Mouse (Mus musculus) cortical plate, adult 2 months (tissue): ENCODE results near the gene P3h2. TPM values are rescaled to one million over a fixed set of nuclear protein-coding genes. Genes with fewer than 3 reads are reported as not detected.

Source experiments
- H3K27ac ChIP-seq: fragments of 200-500 bp; 2 replicates; pipeline ENCODE4 v1.5.1; 2012; ENCODE audit warnings: low read length, control low read depth, inconsistent platforms; ENCODE audit not compliant: insufficient read depth
- H3K4me1 ChIP-seq: fragments of 200-500 bp; 2 replicates; pipeline ENCODE4 v1.6.1; 2011; ENCODE audit warnings: low read length; ENCODE audit not compliant: control insufficient read depth, insufficient read depth
- H3K4me3 ChIP-seq: fragments of 200-500 bp; 2 replicates; pipeline ENCODE4 v1.5.1; 2011; ENCODE audit warnings: mild to moderate bottlenecking, low read length, control low read depth; ENCODE audit not compliant: insufficient read depth
- CTCF ChIP-seq: fragments of 200-500 bp; IDR thresholded peaks from 2 replicates; pipeline ENCODE4 v1.5.1; 2011; ENCODE audit warnings: mild to moderate bottlenecking, control low read depth, low read length; ENCODE audit not compliant: insufficient read depth; ENCODE audit errors: extremely low read depth
- POLR2A ChIP-seq: fragments of 200-500 bp; IDR thresholded peaks from 2 replicates; pipeline ENCODE4 v1.6.1; 2011; ENCODE audit warnings: mild to moderate bottlenecking, low read length, control low read depth; ENCODE audit not compliant: insufficient read depth; ENCODE audit errors: extremely low read depth
- polyA plus RNA-seq: library from polyadenylated mRNA; depleted of rRNA; stranded (reverse); fragments of >200 nt; gene quantifications from 2 replicates; pipeline ENCODE4 v1.2.3, GENCODE M21; 2012

The P3h2 gene
- polyA plus RNA-seq, 1 experiment = 1.9 TPM

- H3K4me1 ChIP-seq = no peaks in the 10 kb centered on the region
- no peak for TF ChIP-seq CTCF
- TF ChIP-seq POLR2A = no peak
- no peak overlapping the region for H3K27ac ChIP-seq
- no peak overlapping the region for H3K4me3 ChIP-seq
These were observed 9.8 kb downstream of the P3h2 start for GRCm38 (mm10) chr16:26095696-26096284.

DNA sequence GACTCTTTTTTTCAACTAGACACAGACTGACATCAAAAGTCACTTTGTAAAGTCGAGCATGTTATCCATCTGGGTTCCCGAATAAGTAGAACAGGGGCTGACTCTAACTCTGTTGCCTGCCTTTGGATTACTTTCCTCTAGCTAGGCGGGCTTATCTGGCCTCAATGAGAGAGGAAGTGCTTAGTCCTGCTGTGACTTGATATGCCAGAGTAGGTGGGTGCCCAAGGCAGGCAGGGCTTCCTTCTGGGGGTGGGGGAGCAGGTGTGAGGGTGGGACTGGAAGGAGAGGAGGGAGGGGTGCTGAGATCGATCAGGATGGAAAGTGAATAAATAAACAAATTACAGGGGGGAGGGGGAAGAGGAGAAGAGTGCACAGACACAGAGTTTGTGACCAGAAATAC, 11.7 kb downstream of the P3h2 start:
- H3K4me3 ChIP-seq = no peak overlapping the region
- TF ChIP-seq CTCF (no peak), POLR2A (no peak)
- no peaks in the 10 kb centered on the region for H3K4me1 ChIP-seq
- no peak overlapping the region for H3K27ac ChIP-seq

GRCm38 (mm10) chr16:26088976-26089375, 16.6 kb downstream of the P3h2 start:
- H3K4me1 ChIP-seq = no peaks in the 10 kb centered on the region
- no peak overlapping the region for H3K27ac ChIP-seq
- no peak overlapping the region for H3K4me3 ChIP-seq
- no peak for TF ChIP-seq POLR2A
- TF ChIP-seq CTCF = no peak

DNA sequence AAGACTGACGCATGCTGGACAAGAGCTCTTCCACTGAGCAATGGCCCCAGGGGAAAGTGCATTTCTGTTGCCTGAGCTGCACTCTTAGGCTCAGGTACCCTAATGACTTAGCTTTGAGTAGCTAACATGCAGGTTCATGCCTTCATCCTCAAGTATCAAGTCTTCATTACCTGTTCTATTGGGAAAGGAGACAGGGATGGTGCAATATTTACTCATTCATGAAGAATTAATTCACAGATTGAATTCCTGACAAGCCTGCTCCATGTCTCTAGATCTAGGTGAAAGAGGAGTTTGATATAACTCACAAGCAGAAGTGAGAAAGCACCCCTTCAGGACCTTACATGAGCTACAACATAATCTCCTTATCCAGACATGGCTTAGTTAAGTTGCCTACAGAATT, 17.3 kb downstream of the P3h2 start:
- Histone ChIP-seq H3K4me1 (no peaks in the 10 kb centered on the region), H3K27ac (no peak overlapping the region), H3K4me3 (no peak overlapping the region)
- TF ChIP-seq CTCF (no peak), POLR2A (no peak)

GRCm38 (mm10) chr16:26086955-26087354, 18.6 kb downstream of the P3h2 start:
- no peak for TF ChIP-seq POLR2A
- no peak for TF ChIP-seq CTCF
- Histone ChIP-seq H3K4me3 (no peak overlapping the region), H3K27ac (no peak overlapping the region), H3K4me1 (no peaks in the 10 kb centered on the region)

- Histone ChIP-seq H3K4me3 (no peak overlapping the region), H3K27ac (no peak overlapping the region), H3K4me1 (no peaks in the 10 kb centered on the region)
- TF ChIP-seq CTCF = no peak
- no peak for TF ChIP-seq POLR2A
These were observed 20.4 kb downstream of the P3h2 start for GRCm38 (mm10) chr16:26085160-26085559.

- H3K4me3 ChIP-seq = no peak overlapping the region
- H3K4me1 ChIP-seq = no peaks in the 10 kb centered on the region; the same call in 1 of the 2 replicates
- H3K27ac ChIP-seq = no peak overlapping the region
- TF ChIP-seq POLR2A (no peak), CTCF (no peak)
These were observed 22.8 kb downstream of the P3h2 start for GRCm38 (mm10) chr16:26082831-26083230.

DNA sequence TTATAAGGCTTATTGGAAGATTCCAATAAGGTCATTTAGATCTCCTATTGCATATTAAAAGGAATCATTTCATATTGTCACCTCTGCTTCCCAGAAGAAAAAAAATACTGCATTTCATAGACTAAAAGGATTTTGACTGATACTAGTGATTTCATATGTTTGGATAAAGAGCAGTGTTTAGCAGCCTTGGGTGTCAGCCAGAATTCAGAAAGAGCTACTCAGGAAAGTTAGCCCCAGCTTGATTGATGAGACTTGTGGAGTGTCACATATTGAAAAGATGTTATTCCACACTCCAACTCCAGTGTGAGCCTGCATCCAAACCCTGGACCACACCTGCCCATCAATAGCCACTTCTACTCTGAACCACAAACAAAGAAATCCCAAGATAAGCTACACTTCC, 23.2 kb downstream of the P3h2 start:
- H3K4me1 ChIP-seq = no peaks in the 10 kb centered on the region; the same call in 1 of the 2 replicates
- H3K4me3 ChIP-seq = no peak overlapping the region
- no peak overlapping the region for H3K27ac ChIP-seq
- TF ChIP-seq POLR2A (no peak), CTCF (no peak)

GRCm38 (mm10) chr16:26078923-26079351, 26.6 kb downstream of the P3h2 start:
- no peak overlapping the region for H3K27ac ChIP-seq
- TF ChIP-seq CTCF (no peak), POLR2A (no peak)
- H3K4me3 ChIP-seq = no peak overlapping the region
- H3K4me1 ChIP-seq = no peaks in the 10 kb centered on the region; the same call in 1 of the 2 replicates

DNA sequence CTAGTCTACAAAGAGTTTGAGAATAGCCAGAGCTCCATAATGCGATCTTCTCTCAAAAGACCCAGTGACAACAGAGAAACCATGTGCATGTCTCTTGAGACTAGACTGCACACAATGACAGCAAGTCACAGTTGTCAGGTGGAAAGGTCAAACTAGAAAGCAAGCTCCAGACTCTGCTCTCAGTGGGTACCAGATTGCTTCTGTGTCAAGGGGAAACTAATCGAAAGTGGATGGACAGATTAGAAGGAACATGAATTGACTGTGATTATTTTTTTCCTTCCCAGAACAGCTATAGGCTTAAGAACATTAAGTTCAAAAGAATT, 27.5 kb downstream of the P3h2 start:
- TF ChIP-seq POLR2A (no peak), CTCF (no peak)
- H3K27ac ChIP-seq = no peak overlapping the region
- no peak overlapping the region for H3K4me3 ChIP-seq
- H3K4me1 ChIP-seq = no peaks in the 10 kb centered on the region; the same call in 1 of the 2 replicates
